Mouse (Mus musculus): ENCODE measurements around the gene Nectin1.

Nectin1 gene

GRCm38 (mm10) chr9:43743647-43744137, at the start of gene Nectin1:
Gene Nectin1 (plus strand): TSS chr9:43743984.
- DNase-seq (ENCODE audit: low spot score) = peak; percentile 84

GRCm38 (mm10) chr9:43698080-43698712, 45.6 kb upstream of the Nectin1 start:
- DNase-seq (ENCODE audit: low spot score) = peak; percentile 36

GRCm38 (mm10) chr9:43698841-43699240, 44.9 kb upstream of the Nectin1 start:
- no peak for DNase-seq (ENCODE audit: low spot score)

GRCm38 (mm10) chr9:43699417-43700225, 44.2 kb upstream of the Nectin1 start:
- no peak for DNase-seq (ENCODE audit: low spot score)

GRCm38 (mm10) chr9:43700226-43700579, 43.6 kb upstream of the Nectin1 start:
- DNase-seq (ENCODE audit: low spot score) = no peak

GRCm38 (mm10) chr9:43701748-43702147, 42.0 kb upstream of the Nectin1 start:
- no peak for DNase-seq (ENCODE audit: low spot score)

- DNase-seq (ENCODE audit: low spot score) = no peak
These were observed 36.2 kb upstream of the Nectin1 start for GRCm38 (mm10) chr9:43707571-43707970.

- no peak for DNase-seq (ENCODE audit: low spot score)
These were observed 35.1 kb upstream of the Nectin1 start for GRCm38 (mm10) chr9:43708715-43709114.

- DNase-seq (ENCODE audit: low spot score) = no peak
These were observed 30.4 kb upstream of the Nectin1 start for GRCm38 (mm10) chr9:43713432-43713831.

- no peak for DNase-seq (ENCODE audit: low spot score)
These were observed 24.4 kb upstream of the Nectin1 start for GRCm38 (mm10) chr9:43719407-43719839.

GRCm38 (mm10) chr9:43720046-43720445, 23.7 kb upstream of the Nectin1 start:
- no peak for DNase-seq (ENCODE audit: low spot score)

- DNase-seq (ENCODE audit: low spot score) = no peak
These were observed 19.7 kb upstream of the Nectin1 start for GRCm38 (mm10) chr9:43724093-43724492.

GRCm38 (mm10) chr9:43729450-43730266, 14.1 kb upstream of the Nectin1 start:
- DNase-seq (ENCODE audit: low spot score) = no peak

- DNase-seq (ENCODE audit: low spot score) = no peak
These were observed 13.3 kb upstream of the Nectin1 start for GRCm38 (mm10) chr9:43730284-43731027.

- DNase-seq (ENCODE audit: low spot score) = no peak
These were observed 11.9 kb upstream of the Nectin1 start for GRCm38 (mm10) chr9:43731880-43732279.

GRCm38 (mm10) chr9:43732671-43733070, 11.1 kb upstream of the Nectin1 start:
- DNase-seq (ENCODE audit: low spot score) = no peak

- no peak for DNase-seq (ENCODE audit: low spot score)
These were observed 8.8 kb upstream of the Nectin1 start for GRCm38 (mm10) chr9:43734952-43735351.

GRCm38 (mm10) chr9:43736046-43736730, 7.6 kb upstream of the Nectin1 start:
- no peak for DNase-seq (ENCODE audit: low spot score)

GRCm38 (mm10) chr9:43737331-43737730, 6.5 kb upstream of the Nectin1 start:
- DNase-seq (ENCODE audit: low spot score) = no peak

- DNase-seq (ENCODE audit: low spot score) = no peak
These were observed 5.9 kb upstream of the Nectin1 start for GRCm38 (mm10) chr9:43737871-43738292.

- no peak for DNase-seq (ENCODE audit: low spot score)
These were observed 5.2 kb upstream of the Nectin1 start for GRCm38 (mm10) chr9:43738480-43739084.

Data from ovary, postnatal 10 days (tissue).